ENCODE assay signal across 11 mouse cellular contexts in the genomic region with DNA sequence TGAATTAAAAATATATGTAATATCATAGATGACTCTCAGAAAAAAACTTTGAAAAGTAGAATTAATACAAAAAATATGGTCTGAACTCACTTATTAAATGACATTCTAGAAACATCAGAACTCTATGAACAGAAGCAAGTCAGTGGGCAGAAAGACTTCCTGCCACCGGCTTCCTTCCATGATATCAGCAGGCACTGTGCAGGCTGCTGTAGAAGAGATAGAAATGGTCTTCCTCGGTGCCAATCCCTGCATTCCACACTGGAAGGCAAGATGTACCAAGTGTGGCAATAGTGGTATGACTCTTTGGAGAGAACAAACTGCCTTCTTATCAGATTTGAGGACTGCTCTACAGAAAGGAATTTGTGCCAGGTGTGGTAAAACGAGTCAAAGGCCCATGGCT. TPM values are rescaled to one million over a fixed set of nuclear protein-coding genes. Genes with fewer than 3 reads are reported as not detected.
DNase-seq lines count a peak whose midpoint lies in the region.
"Had no signal": no experiment of that assay in that cellular context is flagged by ENCODE, and none has a peak within 500 bp of the region (broad histone marks: within the 10 kb centered on the region; RNA-seq: fewer than 3 reads in every experiment).

No protein-coding gene starts in this region.

- peak; percentile 18 to 20 for DNase-seq in cerebellum, postnatal 10 days
- no peak for DNase-seq in cerebellum, adult 8-10 months
- DNase-seq in 416B (ENCODE audit: low read depth) = peak; percentile 21
- peak; percentile 5 for DNase-seq in fat pad, adult 2 months (ENCODE audit: extremely low read depth, low read depth, low spot score)
- DNase-seq in frontal cortex, adult 2 months (ENCODE audit: extremely low spot score in 1 of 2, low spot score in 1 of 2) = no peak
- DNase-seq: adrenal gland, postnatal 25 days; embryo, embryonic 11 days; forebrain, postnatal 0 days had no signal

RNA-seq across cellular contexts. Expression of gene Mstn, which starts 19.2 kb away (rescaled TPM):
- 0.11 and 0.34 TPM in 2 replicates for polyA plus RNA-seq in frontal cortex, adult 2 months (2012; rRNA removed)
- polyA plus RNA-seq: adrenal gland, adult 2 months; C2C12; erythroblast, embryonic 14.5 days had no signal

Comparison
In these comparisons a context has a peak if more than half of its experiments do, and no peak if none do; other contexts are left out.
1. DNase-seq: peak in cerebellum, postnatal 10 days (2 of 2), 416B (single experiment) and fat pad, adult 2 months (single experiment); none in cerebellum, adult 8-10 months (single experiment) and frontal cortex, adult 2 months (0 of 2).